Mouse (Mus musculus) frontal cortex, adult 2 months (tissue): ENCODE data around the gene Top3b. TPM values are rescaled to one million over a fixed set of nuclear protein-coding genes. Genes with fewer than 3 reads are reported as not detected.
A peak's percentile ranks its signal among the peaks of the same experiment; 100 is the strongest.

Experiments used
- DNase-seq, 2 experiments: peaks; one replicate each; pipeline ENCODE4 v3.0.0; 2022; ENCODE audit warnings: low spot score in 1 of 2; ENCODE audit errors: extremely low spot score in 1 of 2
- polyA plus RNA-seq: library from polyadenylated mRNA; depleted of rRNA; stranded (reverse); fragments of >200 nt; gene quantifications from 2 replicates; pipeline ENCODE4 v1.2.3, GENCODE M21; 2012; rRNA removed

The Top3b gene
- polyA plus RNA-seq, 1 experiment, result 88.4 TPM

DNA sequence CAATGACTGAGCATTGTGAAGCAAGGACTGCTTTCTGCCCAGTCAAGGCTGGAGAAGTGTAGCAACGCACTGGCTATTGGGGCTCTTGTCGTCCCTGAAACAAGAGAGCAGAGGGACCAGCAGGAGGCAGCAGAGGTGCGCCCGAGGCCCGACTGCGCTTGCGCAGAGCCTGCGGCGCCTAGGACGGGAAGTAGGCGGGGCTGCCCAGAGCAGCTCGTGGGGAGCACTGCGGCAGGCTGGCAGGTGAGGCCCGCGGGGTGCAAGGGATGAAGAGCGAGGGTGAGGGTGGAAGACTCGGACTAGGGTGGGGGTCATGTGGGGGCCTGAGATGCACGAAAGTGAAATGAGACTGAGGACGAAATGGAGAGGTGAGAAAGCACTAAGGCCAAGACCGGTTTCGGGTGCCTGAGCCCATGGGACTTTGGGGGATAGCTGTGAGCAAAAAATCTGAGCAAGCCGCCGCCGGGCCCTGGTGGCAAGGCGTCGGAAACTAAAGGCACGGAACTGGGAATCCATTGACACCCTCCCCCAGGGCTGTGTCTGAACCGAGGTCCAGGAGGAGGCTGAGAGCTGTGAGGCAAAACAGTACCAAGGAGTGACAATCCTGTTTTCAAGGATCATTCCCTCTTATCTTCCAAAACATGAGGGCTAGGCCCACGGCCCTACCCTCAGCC is 26.0 kb downstream of the Top3b start, which contains the start of gene Ppm1f:
Gene Ppm1f, plus strand, starts transcription at position 88 of the 674 bp plus-strand sequence.
- peak; percentile 89 to 98 for DNase-seq

DNA sequence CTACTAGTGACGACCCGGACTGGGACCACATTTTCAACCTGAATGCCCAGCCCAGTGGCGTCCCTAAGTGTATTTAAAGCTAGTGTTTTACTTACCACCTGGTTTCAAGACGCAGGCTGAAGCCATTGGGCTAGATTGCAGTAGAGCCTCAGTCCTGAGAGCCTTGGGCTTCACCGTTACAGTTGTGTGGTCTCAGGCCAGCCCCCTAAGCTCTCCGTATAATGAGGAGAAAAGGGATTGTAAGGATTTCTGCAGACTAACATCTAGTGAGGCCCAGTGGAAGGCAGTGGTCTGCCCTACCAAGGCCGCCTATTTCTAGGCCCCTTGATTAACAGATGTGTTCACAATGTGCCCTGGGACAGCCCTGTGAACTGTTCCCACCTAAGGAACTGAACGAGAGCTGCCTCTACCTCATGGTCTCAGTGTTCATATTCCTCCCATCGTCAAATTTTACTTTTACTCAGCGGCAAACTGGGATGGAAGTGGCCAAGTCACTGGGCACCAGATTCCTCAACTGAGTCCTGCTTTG is 26.6 kb downstream of the Top3b start:
- DNase-seq, result no peak

DNA sequence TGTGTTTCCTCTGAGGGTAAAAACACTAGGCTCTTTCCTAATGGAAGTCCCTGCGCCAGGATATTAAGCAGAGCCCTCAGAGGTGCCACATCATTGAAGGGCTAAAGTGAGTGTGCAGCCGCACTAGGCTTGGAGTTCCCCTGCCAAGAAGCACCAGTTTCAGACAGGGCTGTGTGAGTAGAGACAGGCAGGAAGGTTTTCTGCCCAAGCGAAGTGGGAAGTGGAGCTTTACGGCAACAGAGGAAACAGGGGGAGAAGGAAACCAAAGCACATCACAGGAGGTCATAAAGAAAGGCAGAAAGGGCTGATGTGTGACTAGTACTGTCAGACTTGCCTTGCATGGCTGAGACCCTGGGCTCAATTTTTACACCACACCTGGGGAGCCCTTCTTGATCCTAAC is 31.8 kb downstream of the Top3b start:
- DNase-seq, result no peak

DNA sequence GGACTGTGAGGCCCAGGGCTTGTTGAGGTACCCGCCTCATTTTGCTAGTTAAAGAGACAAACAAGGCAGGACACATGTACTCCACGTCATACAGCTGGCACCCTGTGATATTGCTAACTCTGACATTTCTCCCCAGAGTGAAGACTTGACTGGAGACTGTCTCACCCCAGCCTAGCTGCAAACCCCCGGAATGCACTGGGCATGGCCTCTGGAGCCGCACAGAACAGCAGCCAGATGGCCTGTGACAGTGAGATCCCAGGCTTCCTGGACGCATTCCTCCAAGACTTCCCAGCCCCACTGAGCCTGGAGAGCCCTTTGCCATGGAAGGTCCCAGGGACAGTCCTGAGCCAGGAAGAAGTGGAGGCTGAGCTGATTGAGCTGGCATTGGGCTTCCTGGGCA is 32.7 kb downstream of the Top3b start:
- DNase-seq, result no peak

DNA sequence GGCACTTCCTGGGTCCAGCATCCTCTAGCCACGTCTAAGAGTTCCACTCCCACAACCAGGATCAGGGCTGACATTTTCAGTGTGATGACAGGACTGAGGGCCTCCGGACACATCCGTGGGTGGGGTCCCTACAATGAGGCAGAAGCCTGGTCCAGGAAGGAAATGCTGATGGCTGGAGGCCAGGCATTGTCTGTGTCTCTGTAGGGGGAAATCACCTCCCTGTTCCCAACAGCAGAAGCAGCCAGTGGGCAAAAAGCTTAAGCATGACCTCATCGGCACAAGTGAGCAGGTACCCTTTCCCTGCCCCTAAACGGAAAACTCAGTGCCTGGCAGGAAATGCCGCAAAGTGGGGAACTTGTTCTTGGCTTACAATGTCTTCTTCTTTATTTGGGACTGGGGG is 37.3 kb downstream of the Top3b start:
- no peak for DNase-seq

DNA sequence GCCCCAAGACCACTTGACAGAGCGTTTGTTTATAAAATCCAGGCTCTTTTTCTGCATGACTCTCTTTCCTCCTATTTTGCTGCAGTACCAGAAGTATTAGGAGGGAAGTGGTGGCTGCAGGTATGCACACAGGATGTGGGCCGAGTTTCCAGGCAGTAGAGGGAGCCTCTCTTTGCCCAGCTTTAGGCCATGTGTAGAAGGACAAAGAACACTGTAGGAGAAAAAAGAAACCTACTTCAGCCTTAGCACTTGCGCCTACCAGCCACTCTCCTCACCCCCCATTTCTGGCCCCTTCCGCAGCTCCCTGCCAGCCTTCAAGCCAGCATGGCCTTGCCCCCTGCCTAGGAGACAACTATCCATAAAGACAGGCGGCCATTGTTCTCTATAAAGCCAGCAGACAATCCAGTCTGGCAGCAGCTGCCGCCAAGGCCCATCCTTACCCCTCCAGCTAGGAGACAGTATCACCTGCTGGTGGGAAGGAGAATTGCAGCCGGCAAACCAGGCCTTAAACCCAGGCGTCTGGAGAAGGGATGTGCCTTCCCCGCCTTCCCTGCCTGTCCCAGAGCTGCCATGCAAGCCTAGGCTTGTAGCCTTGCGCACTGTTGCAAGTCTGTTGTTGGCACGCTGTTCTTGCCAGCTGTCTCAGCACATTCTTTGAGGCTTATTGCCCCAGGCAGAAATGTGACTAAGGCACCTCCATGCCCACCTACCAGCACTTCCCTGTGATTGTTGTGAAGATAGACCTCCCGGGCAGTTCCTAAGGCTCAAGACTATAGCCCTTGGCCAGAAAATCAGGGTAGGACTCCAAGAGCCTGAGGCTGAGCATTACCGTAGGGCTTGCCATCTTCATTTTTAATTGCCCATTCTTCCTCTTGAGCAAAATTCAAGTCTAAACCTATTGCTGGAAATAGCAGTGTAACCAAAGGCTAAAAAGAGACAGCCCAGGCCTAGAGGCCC is 41.4 kb downstream of the Top3b start:
- DNase-seq, result peak in 1 of 2 experiments; percentile 82

DNA sequence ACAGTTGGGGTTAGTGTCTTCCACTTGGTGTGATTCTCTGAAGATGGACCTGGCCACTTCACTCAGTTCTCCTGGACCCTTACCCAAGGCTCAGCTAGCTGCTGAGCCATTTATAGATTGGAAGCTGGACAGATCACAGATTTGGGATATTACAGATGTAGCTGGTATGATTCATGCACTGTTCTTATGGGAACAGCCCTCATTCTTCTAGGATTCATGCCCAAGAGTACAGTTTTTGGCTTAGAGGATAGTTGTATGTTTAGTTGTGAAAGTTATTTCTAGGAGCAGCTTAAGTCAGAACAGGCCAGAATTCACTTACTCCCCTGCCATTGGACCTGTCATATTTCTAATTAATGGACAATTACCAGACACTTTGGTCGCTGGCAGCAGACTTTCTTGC is 42.9 kb downstream of the Top3b start:
- peak in 1 of 2 experiments; percentile 46 for DNase-seq

DNA sequence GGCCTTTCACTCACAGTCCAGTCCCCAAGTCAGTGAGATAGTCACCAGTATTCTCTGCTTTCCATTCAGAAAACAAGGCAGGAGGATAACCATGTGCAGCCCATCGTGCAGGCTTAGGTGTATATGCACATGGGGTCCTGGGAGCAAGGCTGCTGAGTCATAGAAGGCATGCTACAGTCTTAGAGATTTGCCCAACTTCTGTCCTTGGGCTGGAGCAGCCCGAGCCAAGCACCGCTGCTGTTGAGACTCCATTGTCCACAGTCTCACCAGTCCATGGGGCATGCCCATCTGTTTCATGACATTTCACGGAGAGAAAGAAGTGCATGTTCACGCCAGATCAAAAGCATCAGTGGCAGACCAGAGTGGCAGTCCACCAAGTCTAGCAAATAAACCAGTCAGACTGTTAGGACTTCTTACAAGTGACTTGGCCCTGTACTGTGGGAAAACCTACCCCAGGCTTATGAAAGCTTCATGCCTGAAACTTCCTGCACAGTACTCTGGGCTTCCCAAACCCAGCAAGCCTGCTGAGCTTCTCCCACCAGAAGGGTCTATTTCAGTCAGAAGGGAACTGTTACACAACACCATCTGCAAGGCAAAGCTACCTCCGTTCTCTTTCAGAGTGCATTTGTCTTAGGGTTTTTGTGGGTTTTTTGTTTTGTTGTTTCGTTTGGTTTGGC is 48.0 kb downstream of the Top3b start:
- DNase-seq, result peak in 1 of 2 experiments; percentile 71

DNA sequence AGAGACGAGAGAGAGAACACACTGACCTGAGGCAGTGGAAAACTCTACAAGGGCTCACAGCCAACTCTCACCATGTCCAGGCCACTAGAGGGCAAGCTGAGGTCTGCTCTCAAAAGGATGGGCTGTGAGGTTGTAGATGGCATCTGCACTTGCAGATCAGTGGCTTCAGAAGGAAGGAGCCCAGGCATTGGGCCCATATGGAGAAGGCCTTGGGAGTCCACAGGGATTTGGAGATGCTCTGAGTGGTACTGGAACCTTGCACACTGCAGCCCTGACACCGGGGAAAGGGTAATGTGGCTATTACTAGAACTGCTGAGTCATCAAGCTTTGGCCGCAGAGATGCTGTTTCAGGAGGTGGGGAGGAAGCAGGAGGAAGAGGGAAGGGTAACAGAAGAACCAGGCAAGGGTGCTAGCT is 50.5 kb downstream of the Top3b start:
- DNase-seq, result peak in 1 of 2 experiments; percentile 64

DNA sequence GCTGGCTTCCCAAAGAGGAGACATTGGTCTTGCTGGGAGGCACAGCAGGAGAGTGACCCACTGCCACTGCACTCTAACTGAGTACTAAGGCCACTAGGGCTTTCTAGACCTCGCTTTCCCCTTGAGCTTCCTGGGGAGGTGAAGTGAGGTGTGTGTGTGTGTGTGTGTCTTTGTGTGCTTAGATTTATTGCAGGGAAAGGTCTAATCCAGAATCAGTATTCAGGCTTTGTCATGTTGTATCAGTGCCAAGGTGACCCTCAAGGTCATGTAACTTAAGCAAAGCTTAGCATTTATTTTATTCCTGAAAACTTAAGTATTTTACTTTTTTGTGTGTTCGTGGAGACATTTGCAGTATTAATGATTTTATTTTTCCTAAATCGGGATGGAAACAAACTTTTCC is 53.9 kb downstream of the Top3b start:
- DNase-seq, result no peak

DNA sequence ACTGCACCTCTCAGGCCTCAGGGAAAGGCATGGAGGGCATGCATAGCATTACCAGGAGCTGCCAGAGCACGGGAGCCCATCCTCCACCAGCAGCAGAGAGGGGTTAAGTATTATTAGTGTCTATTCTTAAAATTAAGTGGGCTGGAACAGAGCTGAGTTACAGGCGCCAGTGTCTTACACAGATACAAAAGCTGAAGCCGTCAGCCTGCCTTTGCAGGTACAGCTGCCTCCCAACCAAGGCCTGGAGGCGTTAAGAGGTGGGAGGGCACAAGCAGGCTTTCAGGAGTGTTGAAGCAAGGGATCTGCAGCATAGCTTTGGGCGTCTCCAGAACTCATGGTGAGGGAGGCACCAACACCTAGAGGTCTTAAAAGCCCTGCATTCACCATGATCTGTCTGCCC is 56.0 kb downstream of the Top3b start:
- peak; percentile 70 to 78 for DNase-seq

DNA sequence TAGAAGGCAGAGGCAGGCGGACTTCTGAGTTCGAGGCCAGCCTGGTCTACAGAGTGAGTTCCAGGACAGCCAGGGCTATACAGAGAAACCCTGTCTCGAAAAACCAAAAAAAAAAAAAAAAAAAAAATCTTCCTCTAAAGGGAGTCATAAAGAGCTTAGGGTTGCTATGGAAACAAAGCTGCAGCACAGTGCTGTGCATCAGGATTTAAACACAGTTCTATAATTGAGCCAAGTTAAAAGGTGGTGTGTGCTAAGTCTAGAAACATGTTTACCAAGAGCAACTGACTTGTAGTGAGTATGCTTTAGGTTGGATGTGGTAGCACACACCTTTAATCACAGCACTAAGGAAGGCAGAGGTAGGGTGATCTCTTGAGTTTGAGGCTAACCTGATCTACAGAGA is 58.4 kb downstream of the Top3b start:
- peak in 1 of 2 experiments; percentile 50 for DNase-seq

DNA sequence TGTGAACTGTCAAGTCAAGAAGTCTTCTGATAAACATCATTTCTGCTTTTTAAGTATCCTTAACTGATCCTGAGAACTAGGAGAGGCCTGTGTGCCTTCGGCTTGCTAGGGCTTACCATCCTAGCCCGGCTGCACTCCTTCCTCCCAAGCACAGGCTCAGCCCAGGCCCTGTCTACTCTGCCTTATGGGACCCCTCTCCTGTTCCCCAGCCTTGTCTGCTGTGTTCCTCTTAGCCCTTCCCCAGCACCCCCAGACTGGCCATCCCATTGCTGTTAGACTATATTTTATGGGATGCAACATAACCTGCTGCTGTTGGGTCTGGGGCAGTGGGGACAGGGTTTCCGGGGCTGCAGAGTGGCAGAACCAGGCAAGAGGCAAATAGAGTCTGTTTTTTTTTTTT is 59.8 kb downstream of the Top3b start:
- no peak for DNase-seq

DNA sequence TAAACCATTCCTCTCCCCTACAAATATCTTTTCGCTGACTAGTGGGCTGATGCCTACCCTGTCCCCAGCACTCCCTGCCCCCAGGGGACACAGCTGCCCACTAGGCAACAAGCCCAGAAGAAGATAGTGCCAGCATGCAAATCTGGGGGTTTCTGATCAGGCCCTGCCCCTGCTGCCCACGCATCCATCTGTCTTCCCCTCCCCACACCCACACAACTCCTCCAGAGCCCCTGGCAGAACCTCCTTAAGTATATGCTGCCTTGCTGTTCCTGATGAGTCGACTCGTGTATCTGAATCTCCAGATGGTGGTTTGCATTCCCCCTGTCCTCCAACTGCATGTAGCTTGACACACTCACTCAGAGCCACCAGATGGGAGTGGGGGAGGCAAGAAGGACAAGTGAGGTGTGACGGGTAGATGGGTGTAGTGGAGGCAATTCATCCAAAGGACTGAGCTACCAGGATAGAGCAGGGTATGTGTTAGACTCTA is 60.3 kb downstream of the Top3b start:
- DNase-seq, result peak; percentile 93 to 94

DNA sequence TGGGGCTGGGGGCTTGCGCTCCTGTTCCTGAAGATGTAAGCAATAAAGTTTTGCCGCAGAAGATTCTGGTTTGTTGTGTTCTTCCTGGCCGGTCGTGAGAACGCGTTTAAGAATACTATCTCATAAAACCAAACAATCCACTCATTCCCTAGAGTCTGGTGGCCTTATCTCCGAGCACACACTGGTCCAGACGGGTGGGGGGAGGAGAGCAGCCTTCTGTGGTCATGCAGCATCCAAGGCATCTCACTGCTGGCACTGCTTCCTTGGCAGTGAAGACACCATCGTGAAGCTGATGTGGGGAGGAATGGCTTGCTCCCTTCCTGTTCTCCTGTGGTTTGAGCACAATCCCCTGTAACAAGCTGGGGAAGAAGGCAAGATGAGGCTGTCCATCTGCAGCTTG is 69.0 kb downstream of the Top3b start:
- DNase-seq, result no peak

DNA sequence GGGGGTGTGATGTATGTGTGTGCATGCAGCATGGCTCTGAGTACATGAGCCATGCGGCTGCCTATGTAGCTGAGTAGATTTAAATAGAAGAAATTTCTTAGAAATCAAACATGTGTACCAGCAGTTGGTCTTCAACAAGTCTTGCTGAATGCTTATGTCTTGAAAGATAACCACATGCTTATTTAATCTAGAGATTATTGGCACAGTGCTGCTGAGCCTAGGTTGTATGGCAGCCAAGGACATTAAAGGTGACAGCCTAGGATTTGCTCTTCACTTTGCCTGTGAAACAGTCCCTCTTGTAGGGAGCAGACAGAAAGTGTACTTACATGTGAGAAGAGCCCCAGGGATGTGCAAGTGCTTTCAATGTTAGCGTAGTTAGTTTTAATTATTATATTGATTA is 70.5 kb downstream of the Top3b start:
- DNase-seq, result no peak

Other genes with a start within 250 kb of the Top3b start
- gene Olfr19, start 194.3 kb upstream of the Top3b start, polyA plus RNA-seq, result not detected in 2 replicates
- 3.8 and 4.4 TPM in 2 replicates for gene Spag6l, start 41.3 kb upstream of the Top3b start, polyA plus RNA-seq
- not detected in 2 replicates for gene Igll1, start 6.8 kb upstream of the Top3b start, polyA plus RNA-seq
- gene Vpreb1, start 107 bp downstream of the Top3b start, polyA plus RNA-seq, result 0.58 and 0.63 TPM in 2 replicates
- gene Ppm1f, start 25.7 kb downstream of the Top3b start, polyA plus RNA-seq, result 36.1 and 40.4 TPM in 2 replicates
- 360 and 370 TPM in 2 replicates for gene Mapk1, start 112.6 kb downstream of the Top3b start, polyA plus RNA-seq
- 29.2 and 37.4 TPM in 2 replicates for gene Ypel1, start 199.0 kb downstream of the Top3b start, polyA plus RNA-seq
- gene Ppil2, start 240.5 kb downstream of the Top3b start, polyA plus RNA-seq, result 99.6 and 110 TPM in 2 replicates